Mouse (Mus musculus): ENCODE data around the gene Ankrd44. TPM values are rescaled to one million over a fixed set of nuclear protein-coding genes. Genes with fewer than 3 reads are reported as not detected.
A peak's percentile ranks its signal among the peaks of the same experiment; 100 is the strongest.

Ankrd44 gene
- polyA plus RNA-seq, 1 experiment from 2014 or later = 11.4 TPM

GRCm38 (mm10) chr1:54665095-54665494 is 261.1 kb downstream of the Ankrd44 start:
- H3K4me3 ChIP-seq (ENCODE audit: low read length) = no peak overlapping the region
- WGBS = 88% methylated on average over 4 of the region's 4 CpGs

GRCm38 (mm10) chr1:54660674-54661073 is 265.5 kb downstream of the Ankrd44 start:
- Histone ChIP-seq H3K27ac (ENCODE audit: low read length) (no peak overlapping the region), H3K4me1 (ENCODE audit: control insufficient read depth, insufficient read depth, low read length) (no peaks in the 10 kb centered on the region), H3K36me3 (ENCODE audit: control insufficient read depth, insufficient read depth) (peaks cover 12% of the 10 kb centered on the region), H3K9me3 (replicated peaks; ENCODE audit: control insufficient read depth, low read length) (no peaks in the 10 kb centered on the region), H3K4me2 (ENCODE audit: low read depth, low read length) (no peak overlapping the region), H3K4me3 (ENCODE audit: low read length) (no peak overlapping the region), H3K27me3 (ENCODE audit: control insufficient read depth, insufficient read depth, low read length) (no peaks in the 10 kb centered on the region), H3K9ac (ENCODE audit: low read length) (no peak overlapping the region)
- no peak for ATAC-seq (replicated peaks; ENCODE audit: extremely low read depth, insufficient read depth, low FRiP score)
- 78% methylated on average over 6 of the region's 6 CpGs for WGBS

More at GRCm38 (mm10) chr1:54665095-54665494, 261.1 kb downstream of the Ankrd44 start:
- no peak for ATAC-seq (replicated peaks; ENCODE audit: extremely low read depth, insufficient read depth, low FRiP score)
- Histone ChIP-seq H3K27me3 (ENCODE audit: control insufficient read depth, insufficient read depth, low read length) (no peaks in the 10 kb centered on the region), H3K9ac (ENCODE audit: low read length) (no peak overlapping the region), H3K9me3 (replicated peaks; ENCODE audit: control insufficient read depth, low read length) (no peaks in the 10 kb centered on the region), H3K36me3 (ENCODE audit: control insufficient read depth, insufficient read depth) (peaks cover 8% of the 10 kb centered on the region), H3K27ac (ENCODE audit: low read length) (no peak overlapping the region), H3K4me1 (ENCODE audit: control insufficient read depth, insufficient read depth, low read length) (no peaks in the 10 kb centered on the region), H3K4me2 (ENCODE audit: low read depth, low read length) (no peak overlapping the region)

DNA sequence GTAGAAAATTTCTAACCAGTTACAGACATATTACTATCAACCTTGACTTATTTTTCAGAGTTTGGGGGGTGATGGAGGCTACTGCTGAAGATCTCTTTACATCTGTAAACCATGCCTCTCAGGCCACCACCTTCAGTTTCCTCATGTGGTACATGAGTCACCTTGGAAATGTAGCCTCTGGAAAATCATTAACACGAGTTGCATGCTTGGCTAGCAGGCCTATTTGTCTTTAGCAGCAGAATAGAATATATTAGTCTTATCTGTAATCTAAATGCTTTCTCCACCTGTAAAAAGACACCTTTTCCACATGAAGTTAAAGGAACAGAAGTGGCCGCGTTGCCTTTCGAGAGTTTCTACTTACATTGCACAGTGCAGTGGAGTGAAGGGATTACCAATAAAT is 267.6 kb downstream of the Ankrd44 start:
- Histone ChIP-seq H3K36me3 (ENCODE audit: control insufficient read depth, insufficient read depth) (peaks cover 12% of the 10 kb centered on the region), H3K9me3 (replicated peaks; ENCODE audit: control insufficient read depth, low read length) (no peaks in the 10 kb centered on the region), H3K4me3 (ENCODE audit: low read length) (no peak overlapping the region), H3K27me3 (ENCODE audit: control insufficient read depth, insufficient read depth, low read length) (no peaks in the 10 kb centered on the region), H3K4me1 (ENCODE audit: control insufficient read depth, insufficient read depth, low read length) (no peaks in the 10 kb centered on the region), H3K27ac (ENCODE audit: low read length) (no peak overlapping the region), H3K9ac (ENCODE audit: low read length) (no peak overlapping the region), H3K4me2 (ENCODE audit: low read depth, low read length) (no peak overlapping the region)
- 89% methylated on average over 4 of the region's 4 CpGs for WGBS
- ATAC-seq (replicated peaks; ENCODE audit: extremely low read depth, insufficient read depth, low FRiP score) = no peak

DNA sequence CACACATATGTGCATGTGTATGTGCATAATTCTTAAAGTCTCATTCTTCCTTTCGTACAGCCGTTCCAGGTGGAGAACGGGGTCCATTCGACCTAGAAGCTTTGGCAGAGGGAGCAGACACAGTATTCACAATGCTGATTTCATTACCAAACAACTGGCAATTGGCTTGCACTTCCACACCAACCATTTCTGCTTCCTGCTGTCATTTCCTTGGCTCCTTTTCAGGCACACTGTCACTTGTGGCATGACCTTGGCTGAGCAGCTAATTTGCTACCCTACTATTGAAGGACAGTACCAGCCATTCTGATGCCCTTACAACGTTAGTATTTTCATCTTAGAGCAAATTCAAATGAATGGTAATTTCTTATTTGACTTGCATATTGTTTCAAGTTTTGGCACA is 277.9 kb downstream of the Ankrd44 start:
- no peaks in the 10 kb centered on the region for H3K27me3 ChIP-seq (ENCODE audit: control insufficient read depth, insufficient read depth, low read length)
- no peak overlapping the region for H3K9ac ChIP-seq (ENCODE audit: low read length)
- no peaks in the 10 kb centered on the region for H3K9me3 ChIP-seq (replicated peaks; ENCODE audit: control insufficient read depth, low read length)
- no peak overlapping the region for H3K4me3 ChIP-seq (ENCODE audit: low read length)
- H3K4me1 ChIP-seq (ENCODE audit: control insufficient read depth, insufficient read depth, low read length) = no peaks in the 10 kb centered on the region
- H3K4me2 ChIP-seq (ENCODE audit: low read depth, low read length) = no peak overlapping the region
- 80% methylated on average over 5 of the region's 5 CpGs for WGBS
- no peak overlapping the region for H3K27ac ChIP-seq (ENCODE audit: low read length)
- ATAC-seq (replicated peaks; ENCODE audit: extremely low read depth, insufficient read depth, low FRiP score) = no peak
- H3K36me3 ChIP-seq (ENCODE audit: control insufficient read depth, insufficient read depth) = peaks cover 3% of the 10 kb centered on the region; the same call in 1 of the 2 replicates

- Histone ChIP-seq H3K9ac (ENCODE audit: low read length) (no peak overlapping the region), H3K27ac (ENCODE audit: low read length) (no peak overlapping the region)
- no peak for ATAC-seq (replicated peaks; ENCODE audit: extremely low read depth, insufficient read depth, low FRiP score)
Measured at GRCm38 (mm10) chr1:54647335-54647745, 278.8 kb downstream of the Ankrd44 start.

DNA sequence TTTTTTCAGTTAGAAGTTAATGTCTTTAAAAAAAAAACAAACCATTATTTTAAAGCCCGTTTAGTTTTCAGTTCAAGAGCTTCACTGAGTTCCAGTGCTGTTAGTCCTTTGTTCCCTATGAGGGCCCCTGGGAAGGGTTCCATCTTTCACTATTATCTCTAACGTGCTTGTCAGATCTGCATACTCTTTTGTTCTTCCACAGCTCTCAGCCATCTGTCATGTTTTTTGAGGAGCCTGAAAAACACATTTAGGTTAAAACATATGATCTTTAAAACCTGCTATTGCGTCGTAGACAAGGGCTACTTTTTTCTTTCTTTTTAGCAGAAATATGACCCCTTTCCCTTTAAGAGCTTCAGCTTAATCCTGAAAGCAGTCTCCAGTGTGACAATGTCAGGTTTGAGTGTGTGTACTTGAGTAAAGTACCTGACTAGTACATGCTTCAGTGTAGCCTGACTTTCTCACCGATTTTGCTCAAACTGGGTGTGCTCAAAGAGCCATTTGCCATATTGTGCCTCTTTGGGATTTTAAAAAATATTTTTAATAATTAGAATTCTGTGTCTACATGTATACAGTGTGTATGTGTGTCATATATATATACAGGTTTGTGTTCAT is 285.9 kb downstream of the Ankrd44 start:
- WGBS = 36% methylated on average over 5 of the region's 5 CpGs
- H3K4me2 ChIP-seq (ENCODE audit: low read depth, low read length) = peak overlapping the region; percentile 28; the same call in 1 of the 2 replicates

More at GRCm38 (mm10) chr1:54647335-54647745, 278.8 kb downstream of the Ankrd44 start:
- no peak overlapping the region for H3K4me3 ChIP-seq (ENCODE audit: low read length)
- no peaks in the 10 kb centered on the region for H3K9me3 ChIP-seq (replicated peaks; ENCODE audit: control insufficient read depth, low read length)
- no peak overlapping the region for H3K4me2 ChIP-seq (ENCODE audit: low read depth, low read length)
- WGBS = 57% methylated on average over 3 of the region's 3 CpGs
- H3K27me3 ChIP-seq (ENCODE audit: control insufficient read depth, insufficient read depth, low read length) = no peaks in the 10 kb centered on the region
- no peaks in the 10 kb centered on the region for H3K4me1 ChIP-seq (ENCODE audit: control insufficient read depth, insufficient read depth, low read length)
- H3K36me3 ChIP-seq (ENCODE audit: control insufficient read depth, insufficient read depth) = peaks cover 2% of the 10 kb centered on the region; the same call in 1 of the 2 replicates

GRCm38 (mm10) chr1:54639506-54640078 is 286.6 kb downstream of the Ankrd44 start:
- Histone ChIP-seq H3K9ac (ENCODE audit: low read length) (no peak overlapping the region), H3K27ac (ENCODE audit: low read length) (no peak overlapping the region), H3K36me3 (ENCODE audit: control insufficient read depth, insufficient read depth) (no peaks in the 10 kb centered on the region), H3K9me3 (replicated peaks; ENCODE audit: control insufficient read depth, low read length) (no peaks in the 10 kb centered on the region), H3K4me2 (ENCODE audit: low read depth, low read length) (no peak overlapping the region), H3K4me3 (ENCODE audit: low read length) (no peak overlapping the region), H3K27me3 (ENCODE audit: control insufficient read depth, insufficient read depth, low read length) (no peaks in the 10 kb centered on the region), H3K4me1 (ENCODE audit: control insufficient read depth, insufficient read depth, low read length) (peaks cover 9% of the 10 kb centered on the region)
- WGBS = 75% methylated on average over 6 of the region's 6 CpGs
- ATAC-seq (replicated peaks; ENCODE audit: extremely low read depth, insufficient read depth, low FRiP score) = no peak

More for the DNA sequence above, 285.9 kb downstream of the Ankrd44 start:
- Histone ChIP-seq H3K4me1 (ENCODE audit: control insufficient read depth, insufficient read depth, low read length) (peaks cover 9% of the 10 kb centered on the region), H3K9ac (ENCODE audit: low read length) (no peak overlapping the region), H3K9me3 (replicated peaks; ENCODE audit: control insufficient read depth, low read length) (no peaks in the 10 kb centered on the region), H3K4me3 (ENCODE audit: low read length) (no peak overlapping the region), H3K27ac (ENCODE audit: low read length) (no peak overlapping the region), H3K36me3 (ENCODE audit: control insufficient read depth, insufficient read depth) (no peaks in the 10 kb centered on the region), H3K27me3 (ENCODE audit: control insufficient read depth, insufficient read depth, low read length) (no peaks in the 10 kb centered on the region)
- ATAC-seq (replicated peaks; ENCODE audit: extremely low read depth, insufficient read depth, low FRiP score) = no peak

GRCm38 (mm10) chr1:54639076-54639475 is 287.1 kb downstream of the Ankrd44 start:
- no peak overlapping the region for H3K27ac ChIP-seq (ENCODE audit: low read length)

GRCm38 (mm10) chr1:54637340-54637739 is 288.8 kb downstream of the Ankrd44 start:
- Histone ChIP-seq H3K4me1 (ENCODE audit: control insufficient read depth, insufficient read depth, low read length) (peaks cover 9% of the 10 kb centered on the region), H3K4me2 (ENCODE audit: low read depth, low read length) (no peak overlapping the region), H3K9ac (ENCODE audit: low read length) (no peak overlapping the region), H3K36me3 (ENCODE audit: control insufficient read depth, insufficient read depth) (no peaks in the 10 kb centered on the region), H3K27me3 (ENCODE audit: control insufficient read depth, insufficient read depth, low read length) (no peaks in the 10 kb centered on the region), H3K27ac (ENCODE audit: low read length) (no peak overlapping the region), H3K4me3 (ENCODE audit: low read length) (no peak overlapping the region), H3K9me3 (replicated peaks; ENCODE audit: control insufficient read depth, low read length) (no peaks in the 10 kb centered on the region)
- 85% methylated on average over 2 of the region's 2 CpGs for WGBS
- ATAC-seq (replicated peaks; ENCODE audit: extremely low read depth, insufficient read depth, low FRiP score) = no peak

More at GRCm38 (mm10) chr1:54639076-54639475, 287.1 kb downstream of the Ankrd44 start:
- WGBS = 95% methylated on average over 2 of the region's 2 CpGs
- H3K4me1 ChIP-seq (ENCODE audit: control insufficient read depth, insufficient read depth, low read length) = peaks cover 9% of the 10 kb centered on the region
- no peaks in the 10 kb centered on the region for H3K27me3 ChIP-seq (ENCODE audit: control insufficient read depth, insufficient read depth, low read length)
- no peak overlapping the region for H3K4me3 ChIP-seq (ENCODE audit: low read length)
- no peaks in the 10 kb centered on the region for H3K9me3 ChIP-seq (replicated peaks; ENCODE audit: control insufficient read depth, low read length)
- no peak overlapping the region for H3K4me2 ChIP-seq (ENCODE audit: low read depth, low read length)
- no peaks in the 10 kb centered on the region for H3K36me3 ChIP-seq (ENCODE audit: control insufficient read depth, insufficient read depth)
- no peak overlapping the region for H3K9ac ChIP-seq (ENCODE audit: low read length)
- no peak for ATAC-seq (replicated peaks; ENCODE audit: extremely low read depth, insufficient read depth, low FRiP score)

Data from heart, embryonic 16.5 days (tissue).